17 mouse cellular contexts compared by ENCODE assay signal in genomic region chr19:57591631-57592030, GRCm38 (mm10). TPM values are rescaled to one million over a fixed set of nuclear protein-coding genes. Genes with fewer than 3 reads are reported as not detected.
DNase-seq lines count a peak whose midpoint lies in the region; ATAC-seq and TF ChIP-seq lines count a peak whose summit lies in the region.
"Had no signal": no experiment of that assay in that cellular context is flagged by ENCODE, and none has a peak within 500 bp of the region (broad histone marks: within the 10 kb centered on the region; RNA-seq: fewer than 3 reads in every experiment).

No protein-coding gene starts in this region.

- TF ChIP-seq POLR2A in brain, embryonic 14.5 days (IDR thresholded peaks at IDR 0.05; ENCODE audit: borderline replicate concordance, extremely low read depth, insufficient read depth, insufficient read length, poor library complexity, severe bottlenecking): no peak

- no peaks in the 10 kb centered on the region for H3K9me3 ChIP-seq in forebrain, postnatal 0 days (ENCODE audit: low read length)
- no peaks in the 10 kb centered on the region for H3K9me3 ChIP-seq in forebrain, embryonic 13.5 days (replicated peaks)
- H3K9me3 ChIP-seq: embryonic facial prominence, embryonic 15.5 days; heart, embryonic 12.5 days; lung, embryonic 15.5 days; midbrain, embryonic 13.5 days had no signal

- no peak overlapping the region for H3K4me2 ChIP-seq in forebrain, postnatal 0 days (ENCODE audit: low read depth)
- no peak overlapping the region for H3K4me2 ChIP-seq in forebrain, embryonic 13.5 days
- H3K4me2 ChIP-seq: embryonic facial prominence, embryonic 15.5 days; heart, embryonic 12.5 days; lung, embryonic 15.5 days; midbrain, embryonic 13.5 days had no signal

- no peaks in the 10 kb centered on the region for H3K36me3 ChIP-seq in forebrain, postnatal 0 days (ENCODE audit: insufficient read depth)
- no peaks in the 10 kb centered on the region for H3K36me3 ChIP-seq in forebrain, embryonic 13.5 days (ENCODE audit: poor library complexity, severe bottlenecking)
- H3K36me3 ChIP-seq: embryonic facial prominence, embryonic 15.5 days; heart, embryonic 12.5 days; lung, embryonic 15.5 days; midbrain, embryonic 13.5 days had no signal

- 0 out of 2 replicates have a peak, but pooled peaks have one; percentile 26 for TF ChIP-seq CTCF in forebrain, postnatal 0 days (IDR thresholded peaks at IDR 0.05; ENCODE audit: low read depth)
- peak; percentile 36; the same call in 1 of the 2 replicates for TF ChIP-seq CTCF in brain, embryonic 14.5 days (IDR thresholded peaks at IDR 0.05; ENCODE audit: borderline replicate concordance, extremely low read depth, insufficient read depth, insufficient read length)

- no peak for ATAC-seq in forebrain, postnatal 0 days
- no peak for ATAC-seq in forebrain, embryonic 13.5 days
- ATAC-seq: forebrain, embryonic 14.5 days; midbrain, embryonic 13.5 days had no signal

- no peaks in the 10 kb centered on the region for H3K4me1 ChIP-seq in forebrain, postnatal 0 days (ENCODE audit: insufficient read depth)
- H3K4me1 ChIP-seq in forebrain, embryonic 13.5 days: no peaks in the 10 kb centered on the region
- H3K4me1 ChIP-seq: embryonic facial prominence, embryonic 15.5 days; heart, embryonic 12.5 days; lung, embryonic 15.5 days; midbrain, embryonic 13.5 days had no signal

- no peak overlapping the region for H3K27ac ChIP-seq in forebrain, postnatal 0 days (ENCODE audit: low read depth, low read length)
- H3K27ac ChIP-seq in forebrain, embryonic 13.5 days: no peak overlapping the region
- H3K27ac ChIP-seq: embryonic facial prominence, embryonic 15.5 days; lung, embryonic 15.5 days; midbrain, embryonic 13.5 days had no signal

- no peaks in the 10 kb centered on the region for H3K27me3 ChIP-seq in forebrain, postnatal 0 days (ENCODE audit: insufficient read depth, low read length)
- no peaks in the 10 kb centered on the region for H3K27me3 ChIP-seq in forebrain, embryonic 13.5 days
- H3K27me3 ChIP-seq: embryonic facial prominence, embryonic 15.5 days; heart, embryonic 12.5 days; lung, embryonic 15.5 days; midbrain, embryonic 13.5 days had no signal

- WGBS in forebrain, postnatal 0 days: 79% methylated on average over 10 of the region's 10 CpGs
- 80% methylated on average over 10 of the region's 10 CpGs for WGBS in forebrain, embryonic 13.5 days

- no peak overlapping the region for H3K9ac ChIP-seq in forebrain, postnatal 0 days
- H3K9ac ChIP-seq in forebrain, embryonic 13.5 days: no peak overlapping the region
- H3K9ac ChIP-seq: embryonic facial prominence, embryonic 15.5 days; heart, embryonic 12.5 days; lung, embryonic 15.5 days; midbrain, embryonic 13.5 days had no signal

- no peak for DNase-seq in forebrain, postnatal 0 days
- DNase-seq in kidney, postnatal 25 days: peak; percentile 21 to 30
- DNase-seq in kidney, postnatal 4 days: no peak
- DNase-seq in lung, postnatal 10 days: peak; percentile 18
- DNase-seq in lung, adult 18-20 months: no peak
- no peak for DNase-seq in brain, embryonic 14.5 days (ENCODE audit: low read depth)
- DNase-seq in right cerebral cortex, postnatal 4 days: no peak
- DNase-seq: adrenal gland, postnatal 36 days; cerebellum, adult 11-12 months; gastrocnemius, postnatal 10 days; kidney, adult 18-20 months had no signal

- no peak overlapping the region for H3K4me3 ChIP-seq in forebrain, postnatal 0 days (ENCODE audit: low read depth, low read length)
- H3K4me3 ChIP-seq in forebrain, embryonic 13.5 days: no peak overlapping the region
- H3K4me3 ChIP-seq: embryonic facial prominence, embryonic 15.5 days; heart, embryonic 12.5 days; lung, embryonic 15.5 days; midbrain, embryonic 13.5 days had no signal

RNA-seq across cellular contexts. Expression of gene Atrnl1, which starts 19.2 kb away (rescaled TPM):
- 56.7 and 59.9 TPM in 2 replicates for total RNA-seq in forebrain, postnatal 0 days (2014; rRNA removed)
- 4.5 and 4.8 TPM in 2 replicates for polyA plus RNA-seq in forebrain, postnatal 0 days (2015; fragmentation: Nextera tagmentation; extraction: Ambion mirVana)
- polyA plus RNA-seq in forebrain, embryonic 13.5 days (2015; fragmentation: Nextera tagmentation; extraction: Ambion mirVana): 5.1 and 6.7 TPM in 2 replicates
- polyA plus RNA-seq in brain, embryonic 14.5 days (2012; rRNA removed): 19.6 and 31.4 TPM in 2 replicates

Comparison
In these comparisons a context has a peak if more than half of its experiments do, and no peak if none do; other contexts are left out.
1. DNase-seq: peak in kidney, postnatal 25 days (2 of 2) and lung, postnatal 10 days (single experiment); none in forebrain, postnatal 0 days (single experiment), kidney, postnatal 4 days (0 of 2), lung, adult 18-20 months (0 of 2), brain, embryonic 14.5 days (single experiment) and right cerebral cortex, postnatal 4 days (single experiment).